Mouse (Mus musculus) adrenal gland, adult 18-20 months (tissue): ENCODE measurements around the gene Olfr620. TPM values are rescaled to one million over a fixed set of nuclear protein-coding genes. Genes with fewer than 3 reads are reported as not detected.

Experiments used
- DNase-seq, 2 experiments: peaks; one replicate each; pipeline ENCODE4 v3.0.0; 2021 to 2022; ENCODE audit warnings: low spot score in 2 of 2
- long read RNA-seq, 2 experiments: library from polyadenylated mRNA; stranded (forward); transcript quantifications; one replicate each; pipeline ENCODE4 v2.0.0; 2021
- microRNA-seq, 2 experiments: library from miRNA; unstranded; fragments of <30 nt; microRNA quantifications; one replicate each; pipeline ENCODE4 v1.2.0; 2021; ENCODE audit warnings: borderline number of aligned reads in 2 of 2
- total RNA-seq, 2 experiments: library from RNA; stranded (reverse); gene quantifications; 1 replicate in 1 of 2; 2 replicates in 1 of 2; pipeline ENCODE4 v1.2.3; 2021

The Olfr620 gene
- total RNA-seq: not detected
- long read RNA-seq, experiment 1: 0 reads
- long read RNA-seq, experiment 2: 0 reads

- no peak for DNase-seq
Measured at GRCm38 (mm10) chr7:103612434-103612833, at the start of gene Olfr620. TSS of gene Olfr620 (minus strand) at chr7:103612534.

DNA sequence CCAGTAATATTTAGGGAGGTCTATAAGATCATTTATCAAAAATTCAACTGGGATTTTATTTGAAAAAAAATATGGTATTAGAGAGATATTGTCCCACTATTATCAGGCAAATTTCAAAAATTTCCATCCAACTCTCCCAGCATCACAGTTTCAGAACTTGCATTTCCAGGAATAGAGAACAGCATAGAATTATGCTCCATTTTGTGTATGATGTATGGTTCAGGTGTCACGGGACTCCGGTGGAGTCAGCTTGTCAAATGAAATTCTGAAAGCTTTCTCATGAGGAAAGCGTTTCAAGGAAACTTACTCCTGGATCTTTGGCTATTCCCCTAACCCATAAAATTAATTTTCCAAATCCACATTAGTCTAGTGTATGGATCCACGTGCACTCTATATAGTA is 31.7 kb upstream of the Olfr620 start:
- DNase-seq: no peak

DNA sequence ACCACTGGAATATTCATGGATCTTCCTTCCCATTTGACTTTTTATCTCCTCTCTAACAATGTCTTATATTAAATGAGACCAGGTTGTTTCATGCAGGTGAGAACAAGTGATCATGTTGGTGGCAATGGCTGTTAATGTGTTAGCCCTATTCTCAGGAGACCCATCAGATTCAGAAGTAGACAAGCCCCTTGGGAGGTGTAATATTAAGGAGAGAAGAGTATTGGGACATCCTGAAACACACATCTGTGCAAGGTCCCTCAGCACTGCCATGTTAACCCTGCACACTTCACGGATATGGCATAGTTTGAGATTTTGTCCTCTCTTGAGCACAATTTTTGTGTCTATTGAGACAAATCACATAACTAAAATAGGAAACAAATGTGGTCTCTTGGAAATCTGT is 30.3 kb upstream of the Olfr620 start, which contains the start of gene Olfr622:
TSS of gene Olfr622 (minus strand) at position 101 of the 400 bp plus-strand sequence.
- DNase-seq: no peak

GRCm38 (mm10) chr7:103636795-103637194 is 24.5 kb upstream of the Olfr620 start:
- DNase-seq: no peak

DNA sequence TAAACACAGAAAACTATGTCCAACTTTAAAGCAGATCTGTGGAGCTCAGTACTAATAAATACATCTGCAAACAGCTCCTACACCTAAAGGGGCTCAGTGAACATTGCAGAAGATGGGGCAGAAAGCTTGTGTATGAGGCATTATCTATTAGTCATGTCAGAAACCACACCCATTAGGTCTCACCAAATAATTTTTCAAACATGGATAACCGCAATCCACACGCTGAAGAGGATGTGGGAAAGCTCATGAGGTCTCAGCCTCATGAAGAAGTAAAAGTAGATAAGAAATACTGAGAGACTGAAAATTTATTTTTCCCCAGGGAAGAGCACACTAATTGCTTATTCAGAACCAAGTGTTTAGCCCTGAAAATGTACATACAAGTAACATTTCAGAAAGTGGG is 4.9 kb downstream of the Olfr620 start:
- no peak for DNase-seq

GRCm38 (mm10) chr7:103600275-103600674 is 12.1 kb downstream of the Olfr620 start, which contains the start of gene Olfr619:
TSS of gene Olfr619 (plus strand) at chr7:103600575.
- DNase-seq: no peak

DNA sequence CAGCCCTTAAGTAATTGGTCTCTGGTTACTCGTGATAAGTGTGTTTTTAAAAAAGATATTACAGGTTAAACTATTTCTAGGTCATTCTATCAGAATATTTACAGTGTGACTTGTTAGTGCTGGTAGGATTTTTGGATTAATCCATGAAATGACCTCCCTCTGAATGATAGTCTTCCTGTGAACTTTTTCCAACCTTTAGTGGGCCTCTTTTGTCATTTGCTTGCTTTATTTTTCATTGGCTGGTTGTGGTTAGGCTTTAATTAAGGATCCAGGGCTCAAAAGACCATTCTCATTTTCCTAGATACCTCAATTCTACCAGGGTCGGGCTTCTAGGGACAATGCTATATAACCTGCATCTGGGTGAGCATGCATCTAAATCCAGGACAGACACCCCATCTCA is 22.5 kb downstream of the Olfr620 start, which contains the start of gene Olfr618:
TSS of gene Olfr618 (plus strand) at position 301 of the 400 bp plus-strand sequence.
- no peak for DNase-seq

DNA sequence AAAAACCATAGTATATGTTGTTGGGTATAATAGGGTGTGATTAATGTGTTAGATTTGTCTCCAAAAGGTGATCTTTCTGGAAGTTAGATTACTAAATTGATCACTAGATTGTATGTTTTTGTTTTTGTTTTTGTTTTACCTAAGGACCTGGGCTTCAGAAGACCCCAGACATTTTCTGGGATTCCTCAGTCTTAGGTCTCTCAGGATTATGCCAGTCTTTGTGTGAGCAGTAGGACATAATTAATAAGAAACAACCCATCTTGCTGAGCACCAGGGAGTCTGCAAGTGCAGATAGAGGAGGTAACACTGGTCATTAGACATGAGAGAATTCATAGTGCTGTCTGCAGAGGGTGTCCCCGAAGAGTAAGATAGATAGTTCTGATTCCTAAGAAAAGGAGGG is 39.6 kb downstream of the Olfr620 start, which contains the start of gene Olfr617:
TSS of gene Olfr617 (plus strand) at position 301 of the 400 bp plus-strand sequence.
- DNase-seq: no peak

DNA sequence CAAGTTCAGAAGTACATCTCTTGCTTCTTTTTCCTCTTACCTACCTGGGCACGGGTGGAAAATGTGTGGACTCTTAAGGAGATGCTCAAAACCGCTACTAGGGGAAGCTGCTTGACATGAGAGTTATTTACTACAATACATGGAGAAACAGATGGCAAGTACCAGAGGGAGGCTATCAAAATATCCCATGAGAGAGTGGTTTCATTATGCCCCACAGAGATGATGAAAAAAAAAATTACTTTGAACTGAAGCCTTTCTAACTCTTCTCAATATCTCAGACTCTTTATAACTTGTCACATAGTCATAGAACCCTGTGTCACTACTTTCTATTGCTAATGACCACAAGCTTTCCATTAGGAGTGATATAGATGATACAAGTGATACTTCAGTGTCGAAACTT is 43.3 kb downstream of the Olfr620 start, which contains the start of gene Olfr616:
TSS of gene Olfr616 (minus strand) at position 101 of the 400 bp plus-strand sequence.
- no peak for DNase-seq

DNA sequence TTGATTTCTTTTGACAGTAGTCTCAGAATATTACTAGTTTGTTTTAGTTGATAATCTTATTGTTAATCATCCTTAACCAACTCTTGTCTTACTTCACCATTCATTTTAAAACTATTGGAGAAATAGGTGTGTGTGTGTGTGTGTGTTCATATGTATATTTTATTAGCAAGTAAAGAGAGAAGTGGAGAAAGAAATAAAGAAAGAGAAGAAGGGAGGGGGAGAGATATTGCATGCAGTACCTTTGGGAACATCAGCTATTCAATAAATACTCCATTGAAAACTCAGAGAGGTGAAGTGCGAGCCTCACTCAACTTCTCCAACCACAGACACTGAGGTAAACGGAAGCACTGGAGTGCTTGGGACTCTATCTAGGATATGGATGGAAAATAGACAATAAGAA is 56.6 kb downstream of the Olfr620 start, which contains the start of gene Olfr615:
TSS of gene Olfr615 (plus strand) at position 301 of the 400 bp plus-strand sequence.
- DNase-seq: no peak

Small RNAs within 50 kb of the gene (microRNA-seq; reads per million reads assigned to microRNA genes)
- 0 reads per million in 2 experiments for gene Gm26506

Other genes with a start within 250 kb of the Olfr620 start
- gene Olfr601, start 249.9 kb downstream of the Olfr620 start, total RNA-seq: not detected
- not detected for gene Olfr603, start 226.4 kb downstream of the Olfr620 start, total RNA-seq
- gene Usp17lc, start 197.5 kb downstream of the Olfr620 start, total RNA-seq: not detected
- not detected for gene Olfr605, start 167.1 kb downstream of the Olfr620 start, total RNA-seq
- not detected for gene Olfr606, start 163.5 kb downstream of the Olfr620 start, total RNA-seq
- not detected for gene Olfr607, start 148.4 kb downstream of the Olfr620 start, total RNA-seq
- not detected for gene Olfr608, start 142.7 kb downstream of the Olfr620 start, total RNA-seq
- gene Olfr609, start 114.5 kb downstream of the Olfr620 start, total RNA-seq: not detected
- not detected for gene Olfr610, start 100.4 kb downstream of the Olfr620 start, total RNA-seq
- gene Olfr611, start 91.7 kb downstream of the Olfr620 start, total RNA-seq: not detected
- gene Olfr612, start 69.8 kb downstream of the Olfr620 start, total RNA-seq: not detected
- not detected for gene Olfr613, start 64.5 kb downstream of the Olfr620 start, total RNA-seq
- not detected for gene Olfr615, start 56.5 kb downstream of the Olfr620 start, total RNA-seq
- not detected for gene Olfr616, start 43.4 kb downstream of the Olfr620 start, total RNA-seq
- not detected for gene Olfr617, start 39.5 kb downstream of the Olfr620 start, total RNA-seq
- not detected for gene Olfr618, start 22.4 kb downstream of the Olfr620 start, total RNA-seq
- not detected for gene Olfr619, start 12.0 kb downstream of the Olfr620 start, total RNA-seq
- not detected for gene Olfr622, start 30.2 kb upstream of the Olfr620 start, total RNA-seq
- gene Olfr623, start 51.2 kb upstream of the Olfr620 start, total RNA-seq: not detected
- not detected for gene Olfr624, start 58.7 kb upstream of the Olfr620 start, total RNA-seq
- not detected for gene Olfr625-ps1, start 70.2 kb upstream of the Olfr620 start, total RNA-seq
- gene Olfr243, start 102.1 kb upstream of the Olfr620 start, total RNA-seq: not detected
- not detected for gene Olfr628, start 117.8 kb upstream of the Olfr620 start, total RNA-seq
- not detected for gene Olfr629, start 132.4 kb upstream of the Olfr620 start, total RNA-seq
- not detected for gene Olfr630, start 144.8 kb upstream of the Olfr620 start, total RNA-seq
- gene Olfr69, start 159.1 kb upstream of the Olfr620 start, total RNA-seq: not detected
- not detected for gene Olfr68, start 167.2 kb upstream of the Olfr620 start, total RNA-seq
- gene Olfr67, start 179.3 kb upstream of the Olfr620 start, total RNA-seq: not detected
- gene Hbb-bt, start 201.5 kb upstream of the Olfr620 start, total RNA-seq: 100 to 1,000 TPM; 185 to 588 TPM
- 1,000 to 10,000 TPM; 1,754 to 4,577 TPM for gene Hbb-bs, start 215.6 kb upstream of the Olfr620 start, total RNA-seq
- not detected for gene Hbb-bh2, start 228.0 kb upstream of the Olfr620 start, total RNA-seq
- not detected for gene Hbb-bh1, start 230.6 kb upstream of the Olfr620 start, total RNA-seq
- not detected for gene Hbb-y, start 240.7 kb upstream of the Olfr620 start, total RNA-seq